Mouse (Mus musculus) adrenal gland, postnatal 0 days (tissue): ENCODE data around the gene Gm10378. TPM values are rescaled to one million over a fixed set of nuclear protein-coding genes. Genes with fewer than 3 reads are reported as not detected.

ENCODE experiments used
- microRNA-seq: library from miRNA; unstranded; fragments of <30 nt; microRNA quantifications from one replicate; pipeline ENCODE4, GENCODE M21; 2016; ENCODE audit warnings: borderline replicate concordance; ENCODE audit not compliant: insufficient number of aligned reads
- polyA plus RNA-seq: library from polyadenylated mRNA; unstranded; fragments of >200 nt; fragmentation: Nextera tagmentation; extraction: Ambion mirVana; gene quantifications from 2 replicates; pipeline ENCODE4 v1.2.1, GENCODE M21; 2015

Gm10378 gene
- polyA plus RNA-seq: not detected in 2 replicates

GRCm38 (mm10) chr14:42655638-42656037, at the start of gene Gm10378:
Gm10378 (plus strand) TSS chr14:42655938.

GRCm38 (mm10) chr14:42641817-42642216, 13.9 kb upstream of the Gm10378 start, which contains the start of gene Gm3633:
Gm3633 (minus strand) TSS chr14:42641917.

Small RNAs within 50 kb of the gene (microRNA-seq; reads per million reads assigned to microRNA genes)
- gene Gm23620: not detected
- not detected for gene Gm25228

Other genes starting within 250 kb of the Gm10378 start
- not detected in 2 replicates for gene Gm8005, start 216.3 kb upstream of the Gm10378 start, polyA plus RNA-seq
- gene Gm8011, start 192.1 kb upstream of the Gm10378 start, polyA plus RNA-seq: not detected in 2 replicates
- not detected in 2 replicates for gene Gm8020, start 153.6 kb upstream of the Gm10378 start, polyA plus RNA-seq
- gene Gm8024, start 131.7 kb upstream of the Gm10378 start, polyA plus RNA-seq: not detected in 2 replicates
- not detected in 2 replicates for gene Gm17124, start 56.1 kb upstream of the Gm10378 start, polyA plus RNA-seq
- not detected in 2 replicates for gene Gm3633, start 14.0 kb upstream of the Gm10378 start, polyA plus RNA-seq
- not detected in 2 replicates for gene Gm3015, start 112.9 kb downstream of the Gm10378 start, polyA plus RNA-seq
- not detected in 2 replicates for gene Gm10377, start 142.0 kb downstream of the Gm10378 start, polyA plus RNA-seq
- not detected in 2 replicates for gene Gm21977, start 197.5 kb downstream of the Gm10378 start, polyA plus RNA-seq